Mouse (Mus musculus): ENCODE measurements around the gene Ddx52. TPM values are rescaled to one million over a fixed set of nuclear protein-coding genes. Genes with fewer than 3 reads are reported as not detected.

The Ddx52 gene
- polyA plus RNA-seq, 1 experiment from 2014 or later, result 28.8 TPM

DNA sequence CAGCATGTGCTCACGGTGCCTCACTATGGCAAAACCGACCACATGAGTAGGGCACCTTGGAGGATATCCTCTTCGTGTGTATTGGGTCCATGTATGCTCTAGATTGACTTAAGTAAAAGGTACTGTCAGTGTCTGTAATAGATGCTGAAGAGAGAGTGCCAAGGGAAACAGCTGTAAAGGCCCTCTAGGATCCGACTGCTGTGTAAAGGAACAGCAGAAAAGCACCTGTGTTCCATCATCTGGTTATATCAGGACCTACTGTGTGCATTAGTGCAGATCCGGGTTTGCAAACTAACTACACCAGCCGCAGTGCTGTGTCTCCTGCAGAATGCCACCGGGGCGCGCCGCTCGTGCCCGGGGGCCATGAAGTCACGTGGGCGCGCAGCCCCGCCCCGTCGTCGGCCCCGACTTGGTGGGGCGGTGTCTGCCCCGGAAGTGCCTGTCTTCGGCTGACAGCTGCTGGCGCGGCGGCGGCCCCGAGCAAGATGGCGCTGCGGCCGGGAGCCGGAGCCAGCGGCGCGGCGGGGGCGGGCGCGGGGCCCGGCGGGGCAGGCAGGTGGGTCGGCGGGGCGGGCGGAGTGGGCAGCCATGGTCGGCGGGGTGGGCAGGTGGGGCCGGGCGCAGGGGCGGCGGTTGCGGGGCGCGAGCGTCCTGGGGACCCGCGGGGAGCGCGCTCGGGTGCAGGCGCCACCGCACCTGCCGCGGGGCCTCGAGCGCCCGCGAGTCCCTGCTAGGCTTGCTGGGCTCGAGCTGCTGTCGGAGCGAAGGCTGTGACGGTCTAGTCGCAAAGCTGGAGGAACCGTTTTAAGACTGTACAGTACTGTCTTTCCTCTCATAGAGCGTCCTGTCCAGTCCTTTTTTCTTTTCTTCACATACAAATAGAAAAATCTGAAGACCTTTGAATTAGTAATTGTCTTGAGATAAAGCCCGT lies 22.4 kb downstream of the Ddx52 start, which contains the start of gene Synrg:
Gene Synrg, plus strand, starts transcription at position 438 of the 931 bp plus-strand sequence.
- peak within 1 kb of the TSS; percentile 92 for H3K27ac ChIP-seq (replicated peaks; ENCODE audit: low read depth, low read length)
- peak within 1 kb of the TSS; percentile 63 for H3K4me3 ChIP-seq (replicated peaks; ENCODE audit: low read depth, low read length)
- 2% methylated on average over 68 of the region's 76 CpGs for WGBS
- peaks cover 24% of the 10 kb centered on the region for H3K4me1 ChIP-seq (ENCODE audit: control insufficient read depth, insufficient read depth, low read length)
- H3K4me2 ChIP-seq (ENCODE audit: low read length), result peak within 1 kb of the TSS; percentile 64
- DNase-seq, result peak; percentile 96
- peak; percentile 94 for ATAC-seq (ENCODE audit: low FRiP score, low TSS enrichment)
- no peaks in the 10 kb centered on the region for H3K9me3 ChIP-seq (ENCODE audit: control insufficient read depth, low read length)
- no peaks in the 10 kb centered on the region for H3K27me3 ChIP-seq (ENCODE audit: control insufficient read depth, insufficient read depth, low read length)
- peak within 1 kb of the TSS; percentile 77 for H3K9ac ChIP-seq (replicated peaks; ENCODE audit: low read length)
- H3K36me3 ChIP-seq (ENCODE audit: control insufficient read depth, insufficient read depth, low read length), result peaks cover 37% of the 10 kb centered on the region

DNA sequence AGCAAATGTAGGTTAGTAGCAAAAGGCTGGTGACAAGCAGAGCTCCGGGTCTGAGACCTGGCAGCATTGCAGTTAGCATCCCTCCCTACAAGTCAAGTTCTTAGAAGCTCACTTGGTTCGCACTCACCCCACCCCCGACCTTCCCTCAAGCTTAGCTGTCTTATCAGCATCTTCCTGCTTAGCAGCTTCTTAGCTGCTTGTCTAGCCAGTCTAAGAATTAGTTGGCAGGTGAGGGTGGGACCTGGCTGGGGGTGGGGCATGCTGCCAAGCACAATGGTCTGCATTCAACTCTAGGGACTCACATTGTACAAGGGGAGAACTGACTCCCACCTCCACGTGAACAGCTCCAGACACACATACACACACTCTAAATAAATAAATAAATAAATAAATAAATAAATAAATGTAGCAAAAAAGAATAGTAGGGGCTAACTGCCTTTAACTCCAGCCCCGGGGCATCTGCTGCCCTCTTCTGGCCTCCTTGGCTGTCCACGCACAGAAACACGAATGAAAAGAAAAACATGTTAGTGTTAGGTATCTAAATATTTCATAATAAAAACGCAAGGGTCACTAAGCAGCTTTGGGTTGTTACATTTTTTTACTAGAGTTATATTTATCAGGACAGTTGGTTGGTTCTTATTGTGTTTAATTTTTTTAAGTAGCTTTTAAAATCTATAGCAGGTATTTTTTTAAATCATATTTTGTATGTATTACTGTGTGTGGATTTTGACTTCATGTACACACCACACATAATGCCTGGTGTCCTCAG lies 25.8 kb downstream of the Ddx52 start:
- ATAC-seq (ENCODE audit: low FRiP score, low TSS enrichment), result no peak
- Histone ChIP-seq H3K36me3 (ENCODE audit: control insufficient read depth, insufficient read depth, low read length) (peaks cover 19% of the 10 kb centered on the region), H3K9ac (replicated peaks; ENCODE audit: low read length) (no peak overlapping the region; the same call in 1 of the 2 replicates), H3K27me3 (ENCODE audit: control insufficient read depth, insufficient read depth, low read length) (no peaks in the 10 kb centered on the region), H3K4me3 (replicated peaks; ENCODE audit: low read depth, low read length) (no peak overlapping the region), H3K4me2 (ENCODE audit: low read length) (no peak overlapping the region), H3K4me1 (ENCODE audit: control insufficient read depth, insufficient read depth, low read length) (peaks cover 24% of the 10 kb centered on the region), H3K9me3 (ENCODE audit: control insufficient read depth, low read length) (no peaks in the 10 kb centered on the region), H3K27ac (replicated peaks; ENCODE audit: low read depth, low read length) (no peak overlapping the region)
- WGBS, result 60% methylated on average over 8 of the region's 8 CpGs
- DNase-seq, result no peak

DNA sequence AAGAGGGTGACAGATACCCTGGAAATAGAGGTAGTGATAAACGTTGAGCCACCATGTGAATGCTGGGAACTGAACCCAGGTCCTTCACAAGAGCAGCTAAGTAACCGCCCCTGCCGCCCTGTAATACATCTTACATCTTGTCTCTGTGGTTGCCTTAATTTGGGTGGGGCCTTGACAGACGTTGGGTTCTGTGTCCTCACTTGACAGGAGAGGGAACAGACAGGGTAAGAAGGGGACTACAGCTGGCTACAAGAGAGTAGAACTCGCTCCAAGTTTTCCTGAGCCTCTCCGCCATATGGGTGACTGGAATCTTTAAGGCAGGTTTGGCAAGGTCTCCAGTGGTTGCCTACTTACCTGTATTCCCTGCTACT lies 26.3 kb downstream of the Ddx52 start:
- ATAC-seq (ENCODE audit: low FRiP score, low TSS enrichment) (no peak), DNase-seq (no peak)
- Histone ChIP-seq H3K9me3 (ENCODE audit: control insufficient read depth, low read length) (no peaks in the 10 kb centered on the region), H3K36me3 (ENCODE audit: control insufficient read depth, insufficient read depth, low read length) (peaks cover 20% of the 10 kb centered on the region), H3K27me3 (ENCODE audit: control insufficient read depth, insufficient read depth, low read length) (no peaks in the 10 kb centered on the region), H3K27ac (replicated peaks; ENCODE audit: low read depth, low read length) (no peak overlapping the region), H3K4me1 (ENCODE audit: control insufficient read depth, insufficient read depth, low read length) (peaks cover 24% of the 10 kb centered on the region), H3K4me2 (ENCODE audit: low read length) (no peak overlapping the region), H3K4me3 (replicated peaks; ENCODE audit: low read depth, low read length) (no peak overlapping the region), H3K9ac (replicated peaks; ENCODE audit: low read length) (no peak overlapping the region)
- 84% methylated on average over 6 of the region's 6 CpGs for WGBS

DNA sequence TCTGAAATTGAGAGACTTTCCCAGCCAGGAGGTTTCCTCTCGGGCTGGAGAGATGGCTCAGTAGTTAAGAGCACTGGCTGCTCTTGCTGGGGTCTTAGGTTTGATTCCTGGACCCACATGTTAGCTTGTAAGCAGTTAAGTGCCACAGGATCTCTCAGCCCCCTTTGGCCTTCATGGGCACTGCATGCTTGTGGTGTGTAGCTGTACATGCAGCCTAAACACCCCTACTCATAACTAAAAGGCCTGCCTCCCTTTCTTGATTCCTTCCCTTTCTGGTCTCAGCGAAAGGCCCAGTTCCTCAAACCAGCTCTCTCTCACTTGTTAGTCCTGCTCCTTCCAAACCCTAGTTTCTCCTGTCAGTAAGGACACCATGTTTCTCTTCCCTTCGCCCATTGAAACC lies 27.2 kb downstream of the Ddx52 start:
- Histone ChIP-seq H3K9ac (replicated peaks; ENCODE audit: low read length) (no peak overlapping the region), H3K27ac (replicated peaks; ENCODE audit: low read depth, low read length) (no peak overlapping the region), H3K27me3 (ENCODE audit: control insufficient read depth, insufficient read depth, low read length) (no peaks in the 10 kb centered on the region), H3K4me3 (replicated peaks; ENCODE audit: low read depth, low read length) (no peak overlapping the region), H3K36me3 (ENCODE audit: control insufficient read depth, insufficient read depth, low read length) (peaks cover 23% of the 10 kb centered on the region), H3K4me2 (ENCODE audit: low read length) (no peak overlapping the region), H3K9me3 (ENCODE audit: control insufficient read depth, low read length) (no peaks in the 10 kb centered on the region), H3K4me1 (ENCODE audit: control insufficient read depth, insufficient read depth, low read length) (peaks cover 24% of the 10 kb centered on the region)
- WGBS, result 96% methylated on average over 3 of the region's 3 CpGs
- no peak for DNase-seq
- no peak for ATAC-seq (ENCODE audit: low FRiP score, low TSS enrichment)

DNA sequence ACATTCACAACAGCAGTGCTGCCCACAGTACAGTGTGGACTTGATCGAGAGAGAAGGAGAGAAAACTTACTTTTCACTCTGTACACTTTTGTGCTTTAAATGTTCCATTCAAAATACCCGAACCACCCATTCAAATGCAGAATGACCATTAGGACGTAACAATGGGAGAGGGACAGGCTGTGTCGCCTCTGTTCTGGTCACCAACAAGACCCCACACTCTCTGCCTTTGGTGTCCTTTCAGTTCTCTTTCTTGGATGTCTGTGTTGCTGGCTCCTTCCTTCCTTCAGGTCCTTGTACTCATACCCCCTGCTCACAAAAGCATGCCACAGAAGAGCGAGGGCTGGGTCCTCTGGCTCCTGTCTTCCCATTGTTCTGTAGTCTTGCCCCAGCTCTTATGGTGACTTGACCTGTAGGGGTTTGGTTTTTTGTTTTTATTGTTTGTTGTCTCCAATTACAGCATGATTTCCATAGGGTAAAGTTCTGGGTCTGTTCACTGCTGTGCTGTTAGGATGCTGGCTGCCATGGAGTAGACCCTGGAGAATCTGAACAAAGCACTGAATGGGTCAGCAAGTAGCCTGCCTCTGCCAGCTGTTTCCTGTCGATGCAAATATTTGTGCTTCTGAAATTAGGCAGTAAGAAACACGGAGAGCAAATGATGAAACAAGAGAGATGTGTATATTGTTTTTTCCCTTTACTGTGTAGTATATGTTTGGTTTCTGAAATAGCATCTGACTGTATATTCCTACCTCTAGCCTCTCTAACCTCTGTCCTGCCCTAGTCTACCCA lies 32.9 kb downstream of the Ddx52 start:
- ATAC-seq (ENCODE audit: low FRiP score, low TSS enrichment) (no peak), DNase-seq (no peak)
- H3K4me1 ChIP-seq (ENCODE audit: control insufficient read depth, insufficient read depth, low read length), result no peaks in the 10 kb centered on the region
- peaks cover 74% of the 10 kb centered on the region for H3K36me3 ChIP-seq (ENCODE audit: control insufficient read depth, insufficient read depth, low read length)
- H3K9ac ChIP-seq (replicated peaks; ENCODE audit: low read length), result no peak overlapping the region
- no peak overlapping the region for H3K27ac ChIP-seq (replicated peaks; ENCODE audit: low read depth, low read length)
- H3K4me3 ChIP-seq (replicated peaks; ENCODE audit: low read depth, low read length), result no peak overlapping the region
- no peaks in the 10 kb centered on the region for H3K9me3 ChIP-seq (ENCODE audit: control insufficient read depth, low read length)
- WGBS, result 54% methylated on average over 7 of the region's 7 CpGs
- H3K27me3 ChIP-seq (ENCODE audit: control insufficient read depth, insufficient read depth, low read length), result no peaks in the 10 kb centered on the region
- H3K4me2 ChIP-seq (ENCODE audit: low read length), result no peak overlapping the region

DNA sequence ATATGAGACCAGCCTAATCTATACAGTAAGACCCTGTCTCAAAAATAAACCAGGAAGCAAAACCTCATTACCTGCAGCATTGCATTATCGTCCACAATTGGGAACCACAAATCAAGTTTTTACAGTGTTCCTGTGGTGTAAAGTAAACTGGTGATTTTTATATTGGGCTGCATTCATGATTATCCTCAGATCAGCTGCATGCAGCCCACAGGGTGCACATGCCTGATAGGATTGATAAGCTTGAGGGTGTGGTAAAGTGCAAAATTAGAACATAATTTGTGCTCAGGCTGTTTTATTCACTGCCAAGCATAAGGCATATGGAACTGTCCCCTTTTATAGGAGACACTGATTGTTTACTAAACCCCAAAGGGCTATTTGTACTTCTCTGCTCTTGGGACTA lies 33.6 kb downstream of the Ddx52 start:
- H3K27me3 ChIP-seq (ENCODE audit: control insufficient read depth, insufficient read depth, low read length), result no peaks in the 10 kb centered on the region
- no peaks in the 10 kb centered on the region for H3K4me1 ChIP-seq (ENCODE audit: control insufficient read depth, insufficient read depth, low read length)
- no peak overlapping the region for H3K9ac ChIP-seq (replicated peaks; ENCODE audit: low read length)
- no peaks in the 10 kb centered on the region for H3K9me3 ChIP-seq (ENCODE audit: control insufficient read depth, low read length)
- ATAC-seq (ENCODE audit: low FRiP score, low TSS enrichment) (no peak), DNase-seq (no peak)
- no peak overlapping the region for H3K4me3 ChIP-seq (replicated peaks; ENCODE audit: low read depth, low read length)
- no peak overlapping the region for H3K27ac ChIP-seq (replicated peaks; ENCODE audit: low read depth, low read length)
- 96% methylated on average over 1 of the region's 1 CpGs for WGBS
- peaks cover 82% of the 10 kb centered on the region for H3K36me3 ChIP-seq (ENCODE audit: control insufficient read depth, insufficient read depth, low read length)
- no peak overlapping the region for H3K4me2 ChIP-seq (ENCODE audit: low read length)

DNA sequence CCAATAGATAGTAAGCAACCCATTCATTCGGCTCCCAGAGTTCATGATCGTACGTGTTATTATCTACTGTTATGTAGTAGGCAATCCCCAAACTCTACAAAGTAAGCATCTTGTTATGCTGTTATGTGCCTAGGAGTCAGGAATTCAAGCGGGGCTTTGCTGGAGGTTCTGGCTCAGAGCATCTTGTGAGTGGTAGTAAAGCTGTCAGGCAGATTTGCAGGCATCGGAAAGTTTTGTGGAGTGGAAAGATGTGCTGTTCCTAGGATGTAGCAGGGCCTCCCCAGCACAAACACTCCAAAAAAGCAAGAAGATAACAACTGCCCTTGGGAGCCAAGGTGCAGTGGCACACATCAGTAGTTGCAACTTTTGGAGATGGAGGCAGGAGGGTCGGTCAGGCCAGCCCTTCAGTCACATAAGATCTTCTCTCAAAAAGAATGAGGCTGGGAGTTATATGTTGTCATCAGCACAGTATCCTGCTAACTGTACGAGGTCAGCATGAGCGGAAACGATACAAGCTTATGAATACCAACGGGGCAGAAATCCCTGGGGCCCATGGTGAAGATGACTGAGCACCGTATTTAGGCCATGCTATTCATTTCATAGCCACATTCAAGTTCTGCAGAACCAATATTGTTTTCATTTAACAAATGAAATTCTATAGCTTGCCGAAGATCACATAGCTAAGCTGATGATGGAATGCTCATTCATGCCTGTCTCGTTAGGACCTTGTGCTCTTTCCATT lies 34.5 kb downstream of the Ddx52 start:
- H3K4me2 ChIP-seq (ENCODE audit: low read length), result no peak overlapping the region
- WGBS, result 92% methylated on average over 13 of the region's 13 CpGs

DNA sequence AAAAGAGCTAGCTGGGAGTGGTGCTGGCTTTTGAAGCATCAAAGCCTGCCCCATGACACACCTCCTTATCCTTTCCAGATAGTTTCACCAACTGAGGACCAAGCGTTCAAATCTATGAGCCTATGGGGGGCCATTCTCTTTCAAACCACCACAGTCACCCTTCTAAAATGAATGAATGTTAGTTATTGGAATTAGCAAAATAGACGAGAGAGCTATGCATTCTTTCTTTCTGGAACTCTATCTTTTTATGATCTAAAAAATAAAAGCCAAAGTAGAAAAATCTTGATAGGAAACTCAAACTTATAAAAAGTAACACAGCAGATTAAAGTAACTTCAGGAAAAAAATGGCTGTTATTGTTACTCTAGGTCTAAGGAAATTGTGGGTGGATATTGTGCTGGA lies 35.9 kb downstream of the Ddx52 start:
- Histone ChIP-seq H3K36me3 (ENCODE audit: control insufficient read depth, insufficient read depth, low read length) (peaks cover 85% of the 10 kb centered on the region), H3K9ac (replicated peaks; ENCODE audit: low read length) (no peak overlapping the region), H3K4me2 (ENCODE audit: low read length) (no peak overlapping the region), H3K27me3 (ENCODE audit: control insufficient read depth, insufficient read depth, low read length) (no peaks in the 10 kb centered on the region), H3K4me1 (ENCODE audit: control insufficient read depth, insufficient read depth, low read length) (no peaks in the 10 kb centered on the region), H3K27ac (replicated peaks; ENCODE audit: low read depth, low read length) (no peak overlapping the region), H3K9me3 (ENCODE audit: control insufficient read depth, low read length) (no peaks in the 10 kb centered on the region), H3K4me3 (replicated peaks; ENCODE audit: low read depth, low read length) (no peak overlapping the region)
- DNase-seq, result no peak
- 84% methylated on average over 2 of the region's 2 CpGs for WGBS
- ATAC-seq (ENCODE audit: low FRiP score, low TSS enrichment), result no peak

More for the DNA sequence above, 34.5 kb downstream of the Ddx52 start:
- Histone ChIP-seq H3K9ac (replicated peaks; ENCODE audit: low read length) (no peak overlapping the region), H3K9me3 (ENCODE audit: control insufficient read depth, low read length) (no peaks in the 10 kb centered on the region), H3K27me3 (ENCODE audit: control insufficient read depth, insufficient read depth, low read length) (no peaks in the 10 kb centered on the region), H3K27ac (replicated peaks; ENCODE audit: low read depth, low read length) (no peak overlapping the region), H3K4me3 (replicated peaks; ENCODE audit: low read depth, low read length) (no peak overlapping the region), H3K36me3 (ENCODE audit: control insufficient read depth, insufficient read depth, low read length) (peaks cover 85% of the 10 kb centered on the region), H3K4me1 (ENCODE audit: control insufficient read depth, insufficient read depth, low read length) (no peaks in the 10 kb centered on the region)
- no peak for ATAC-seq (ENCODE audit: low FRiP score, low TSS enrichment)
- no peak for DNase-seq

Data from midbrain, embryonic 14.5 days (tissue).